Mouse (Mus musculus): ENCODE results near the gene Tars. TPM values are rescaled to one million over a fixed set of nuclear protein-coding genes. Genes with fewer than 3 reads are reported as not detected.

The Tars gene
- polyA plus RNA-seq, 1 experiment from 2014 or later = 108 TPM

DNA sequence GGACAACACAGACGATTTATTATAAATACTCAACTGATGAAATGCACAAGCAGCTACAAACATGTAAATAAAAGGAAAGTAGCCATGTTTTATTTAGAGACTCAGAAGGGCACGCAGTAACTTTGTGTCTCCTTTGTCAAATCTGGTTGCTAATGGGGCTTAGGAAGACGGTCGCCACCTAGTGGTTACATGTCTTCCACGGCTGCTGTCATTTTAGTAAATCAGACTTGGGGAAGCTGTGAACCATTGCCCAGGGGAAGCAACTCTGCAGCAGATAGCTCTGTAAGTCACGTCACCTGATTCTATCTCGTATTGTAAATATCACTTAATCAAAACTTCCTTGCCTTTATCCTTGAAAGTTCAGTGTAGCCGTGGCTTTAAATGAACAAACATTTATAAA, 7.9 kb upstream of the Tars start:
- 11% methylated on average over 8 of the region's 8 CpGs for WGBS
- Histone ChIP-seq H3K9me3 (ENCODE audit: control insufficient read depth, low read length) (no peaks in the 10 kb centered on the region), H3K4me1 (replicated peaks; ENCODE audit: control insufficient read depth, insufficient read depth, low read length) (no peaks in the 10 kb centered on the region), H3K27me3 (ENCODE audit: control insufficient read depth, insufficient read depth, low read length) (no peaks in the 10 kb centered on the region), H3K27ac (ENCODE audit: low read depth, low read length) (no peak overlapping the region), H3K4me3 (ENCODE audit: low read depth, low read length) (no peak overlapping the region), H3K4me2 (ENCODE audit: low read depth, low read length, severe bottlenecking) (no peak overlapping the region), H3K9ac (ENCODE audit: low read length) (no peak overlapping the region), H3K36me3 (ENCODE audit: control insufficient read depth, insufficient read depth, low read length) (no peaks in the 10 kb centered on the region)
- DNase-seq (ENCODE audit: low spot score) (peak; percentile 78), ATAC-seq (replicated peaks; ENCODE audit: low FRiP score) (no peak)

DNA sequence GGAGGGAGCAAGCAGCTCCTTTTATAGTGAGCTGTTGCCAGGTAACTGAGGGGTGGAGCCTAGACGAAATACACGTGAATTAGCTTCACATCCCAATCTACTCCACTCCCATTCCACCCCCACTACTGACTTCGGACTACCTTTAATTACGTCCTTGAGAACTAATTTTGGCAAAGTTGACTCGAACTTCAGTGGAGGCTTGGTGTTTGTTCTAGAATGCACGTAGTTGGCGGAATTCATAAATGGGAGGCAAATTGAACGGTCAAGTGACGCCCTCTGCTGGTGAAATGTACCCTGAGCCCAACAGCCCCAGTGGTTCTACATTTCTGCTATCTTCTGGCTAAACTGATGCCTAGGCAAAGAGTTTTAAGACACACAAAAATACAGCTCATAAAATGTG, 7.3 kb upstream of the Tars start:
- no peak overlapping the region for H3K4me2 ChIP-seq (ENCODE audit: low read depth, low read length, severe bottlenecking)
- no peaks in the 10 kb centered on the region for H3K9me3 ChIP-seq (ENCODE audit: control insufficient read depth, low read length)
- no peak overlapping the region for H3K27ac ChIP-seq (ENCODE audit: low read depth, low read length)
- DNase-seq (ENCODE audit: low spot score) (peak; percentile 55), ATAC-seq (replicated peaks; ENCODE audit: low FRiP score) (no peak)
- 18% methylated on average over 9 of the region's 9 CpGs for WGBS
- H3K36me3 ChIP-seq (ENCODE audit: control insufficient read depth, insufficient read depth, low read length) = no peaks in the 10 kb centered on the region
- H3K9ac ChIP-seq (ENCODE audit: low read length) = no peak overlapping the region
- H3K4me1 ChIP-seq (replicated peaks; ENCODE audit: control insufficient read depth, insufficient read depth, low read length) = no peaks in the 10 kb centered on the region
- H3K27me3 ChIP-seq (ENCODE audit: control insufficient read depth, insufficient read depth, low read length) = no peaks in the 10 kb centered on the region
- no peak overlapping the region for H3K4me3 ChIP-seq (ENCODE audit: low read depth, low read length)

DNA sequence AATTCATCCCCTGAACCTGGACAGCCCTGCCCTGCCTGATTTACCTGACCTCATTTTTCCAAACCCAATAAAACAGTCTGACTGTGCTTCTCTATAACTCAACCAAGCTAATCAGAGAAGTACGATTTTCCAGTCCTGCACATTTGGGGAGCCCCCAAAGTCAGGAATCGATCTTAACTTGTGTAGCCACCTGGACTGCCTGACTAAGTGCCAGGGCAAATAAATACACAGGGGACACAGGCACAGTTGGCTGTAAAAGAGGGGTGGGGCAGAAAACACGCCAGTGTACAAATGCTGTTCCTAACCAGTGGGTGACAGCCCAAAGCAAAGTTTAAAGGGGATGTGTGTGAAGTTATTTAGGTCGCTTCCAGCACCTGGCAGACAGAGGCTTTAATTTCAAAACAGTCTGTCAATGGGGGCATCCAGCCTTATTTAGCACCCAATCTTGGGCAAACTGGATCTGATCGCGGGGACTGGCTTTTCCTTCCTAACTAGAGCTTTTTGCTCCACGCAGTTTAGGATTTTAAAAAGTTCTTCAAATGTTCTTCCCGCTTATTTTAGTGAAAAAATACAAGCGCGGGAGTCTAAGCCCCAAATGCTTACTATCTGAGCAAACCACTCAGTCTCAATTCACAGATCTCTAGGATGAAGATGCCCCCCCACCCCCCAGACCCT, 652 bp downstream of the Tars start:
- no peaks in the 10 kb centered on the region for H3K27me3 ChIP-seq (ENCODE audit: control insufficient read depth, insufficient read depth, low read length)
- H3K27ac ChIP-seq (ENCODE audit: low read depth, low read length) = no peak overlapping the region
- peaks cover 3% of the 10 kb centered on the region; the same call in 1 of the 2 replicates for H3K4me1 ChIP-seq (replicated peaks; ENCODE audit: control insufficient read depth, insufficient read depth, low read length)
- peak overlapping the region; percentile 78 for H3K4me3 ChIP-seq (ENCODE audit: low read depth, low read length)
- peak overlapping the region; percentile 77 for H3K9ac ChIP-seq (ENCODE audit: low read length)
- H3K4me2 ChIP-seq (ENCODE audit: low read depth, low read length, severe bottlenecking) = peak overlapping the region; percentile 74
- H3K9me3 ChIP-seq (ENCODE audit: control insufficient read depth, low read length) = no peaks in the 10 kb centered on the region
- ATAC-seq (replicated peaks; ENCODE audit: low FRiP score) (no peak), DNase-seq (ENCODE audit: low spot score) (no peak)
- WGBS = 8% methylated on average over 10 of the region's 10 CpGs
- H3K36me3 ChIP-seq (ENCODE audit: control insufficient read depth, insufficient read depth, low read length) = no peaks in the 10 kb centered on the region; the same call in 1 of the 2 replicates

DNA sequence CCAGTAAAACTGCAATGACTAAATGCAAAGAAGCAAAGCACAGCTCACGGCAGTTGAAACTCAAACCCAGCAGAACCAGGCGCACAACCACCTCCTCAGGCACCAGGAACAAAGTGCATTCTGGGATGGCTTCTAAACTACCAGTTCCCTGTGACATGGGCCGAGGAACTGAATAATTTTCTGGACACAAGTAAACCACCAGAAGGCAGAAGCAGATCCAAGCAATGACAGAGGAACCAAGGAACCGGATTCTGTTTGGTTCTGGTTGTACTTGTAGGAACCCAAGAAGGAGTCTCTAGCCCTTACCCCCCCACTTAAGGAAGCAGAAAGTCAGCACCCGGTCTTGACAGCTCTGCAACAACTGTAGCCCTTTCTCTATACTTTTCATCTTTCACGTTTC, 3.0 kb downstream of the Tars start:
- peaks cover 3% of the 10 kb centered on the region; the same call in 1 of the 2 replicates for H3K4me1 ChIP-seq (replicated peaks; ENCODE audit: control insufficient read depth, insufficient read depth, low read length)
- no peak overlapping the region for H3K4me2 ChIP-seq (ENCODE audit: low read depth, low read length, severe bottlenecking)
- H3K4me3 ChIP-seq (ENCODE audit: low read depth, low read length) = no peak overlapping the region
- H3K27ac ChIP-seq (ENCODE audit: low read depth, low read length) = no peak overlapping the region
- peaks cover 8% of the 10 kb centered on the region; the same call in 1 of the 2 replicates for H3K36me3 ChIP-seq (ENCODE audit: control insufficient read depth, insufficient read depth, low read length)
- WGBS = 90% methylated on average over 6 of the region's 6 CpGs
- ATAC-seq (replicated peaks; ENCODE audit: low FRiP score) (no peak), DNase-seq (ENCODE audit: low spot score) (no peak)
- no peaks in the 10 kb centered on the region for H3K9me3 ChIP-seq (ENCODE audit: control insufficient read depth, low read length)
- H3K9ac ChIP-seq (ENCODE audit: low read length) = no peak overlapping the region
- no peaks in the 10 kb centered on the region for H3K27me3 ChIP-seq (ENCODE audit: control insufficient read depth, insufficient read depth, low read length)

DNA sequence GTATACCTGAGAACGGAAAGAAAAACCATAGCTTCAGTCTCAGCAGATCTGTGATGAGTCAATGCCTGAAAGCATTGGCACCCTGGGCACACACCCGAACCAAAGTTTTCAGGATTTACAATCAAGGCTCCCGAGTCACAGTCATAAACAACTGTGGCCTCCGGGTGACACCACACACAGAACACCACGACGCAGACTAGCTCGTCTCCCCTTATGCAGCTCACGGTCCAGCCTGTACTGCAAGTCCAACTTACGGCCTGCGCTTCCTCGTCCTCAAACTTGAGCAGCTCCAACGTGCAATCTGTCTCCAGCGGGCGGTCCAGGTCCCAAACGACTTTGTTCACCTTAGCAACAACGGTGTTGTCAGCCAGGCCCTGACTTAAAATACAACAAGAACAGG, 6.6 kb downstream of the Tars start:
- H3K27ac ChIP-seq (ENCODE audit: low read depth, low read length) = no peak overlapping the region
- no peak for DNase-seq (ENCODE audit: low spot score)
- H3K9ac ChIP-seq (ENCODE audit: low read length) = no peak overlapping the region
- WGBS = 95% methylated on average over 16 of the region's 16 CpGs
- no peaks in the 10 kb centered on the region for H3K9me3 ChIP-seq (ENCODE audit: control insufficient read depth, low read length)
- no peaks in the 10 kb centered on the region for H3K4me1 ChIP-seq (replicated peaks; ENCODE audit: control insufficient read depth, insufficient read depth, low read length)
- peaks cover 21% of the 10 kb centered on the region; the same call in 1 of the 2 replicates for H3K36me3 ChIP-seq (ENCODE audit: control insufficient read depth, insufficient read depth, low read length)
- H3K4me2 ChIP-seq (ENCODE audit: low read depth, low read length, severe bottlenecking) = no peak overlapping the region
- ATAC-seq (replicated peaks; ENCODE audit: low FRiP score) = no peak
- no peaks in the 10 kb centered on the region for H3K27me3 ChIP-seq (ENCODE audit: control insufficient read depth, insufficient read depth, low read length)
- no peak overlapping the region for H3K4me3 ChIP-seq (ENCODE audit: low read depth, low read length)

DNA sequence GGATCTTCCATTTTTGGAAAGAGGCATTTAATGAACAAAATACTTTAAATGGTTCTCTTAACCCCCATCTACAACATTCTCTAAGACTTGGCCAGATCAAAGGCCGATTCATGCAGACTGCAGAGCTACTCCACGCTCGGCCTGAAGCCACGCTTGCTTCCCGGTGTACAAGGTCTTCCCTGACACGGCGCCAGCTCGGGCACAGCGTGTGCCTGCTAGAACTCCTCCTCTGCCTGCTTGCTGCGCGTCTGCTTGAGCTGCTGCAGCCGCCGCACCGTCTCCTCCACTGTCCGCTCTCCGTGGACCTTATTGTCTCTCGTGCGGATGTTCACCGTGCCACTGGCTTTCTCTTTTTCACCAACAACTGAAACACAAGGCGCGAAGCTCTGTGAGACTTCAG, 15.7 kb downstream of the Tars start:
- no peak for DNase-seq (ENCODE audit: low spot score)

DNA sequence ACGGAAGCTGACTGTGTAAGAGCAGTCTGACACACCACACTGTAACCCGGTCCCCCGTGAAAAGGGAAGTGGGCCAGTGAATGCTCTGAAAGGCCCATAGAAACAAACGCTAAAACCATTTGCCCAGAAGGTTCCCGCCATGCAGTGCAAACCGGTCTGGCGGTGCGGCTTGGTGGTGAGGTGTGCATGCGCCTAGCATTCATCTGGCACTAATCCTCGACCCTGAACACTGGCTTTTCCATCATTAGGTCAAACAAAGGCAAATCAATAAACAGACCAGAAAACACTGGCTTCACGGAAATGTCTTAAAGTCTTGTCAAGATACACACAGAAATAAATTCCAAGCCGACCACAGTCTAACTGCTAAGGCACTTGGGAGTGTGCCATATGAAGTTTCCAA, 16.9 kb downstream of the Tars start:
- no peak for DNase-seq (ENCODE audit: low spot score)
- H3K4me1 ChIP-seq (replicated peaks; ENCODE audit: control insufficient read depth, insufficient read depth, low read length) = no peaks in the 10 kb centered on the region
- no peak for ATAC-seq (replicated peaks; ENCODE audit: low FRiP score)
- H3K27ac ChIP-seq (ENCODE audit: low read depth, low read length) = no peak overlapping the region
- H3K4me2 ChIP-seq (ENCODE audit: low read depth, low read length, severe bottlenecking) = no peak overlapping the region
- no peak overlapping the region for H3K4me3 ChIP-seq (ENCODE audit: low read depth, low read length)
- H3K27me3 ChIP-seq (ENCODE audit: control insufficient read depth, insufficient read depth, low read length) = no peaks in the 10 kb centered on the region
- no peaks in the 10 kb centered on the region for H3K9me3 ChIP-seq (ENCODE audit: control insufficient read depth, low read length)
- peaks cover 19% of the 10 kb centered on the region for H3K36me3 ChIP-seq (ENCODE audit: control insufficient read depth, insufficient read depth, low read length)
- no peak overlapping the region for H3K9ac ChIP-seq (ENCODE audit: low read length)
- 90% methylated on average over 12 of the region's 12 CpGs for WGBS

More for the DNA sequence above, 15.7 kb downstream of the Tars start:
- WGBS = 94% methylated on average over 21 of the region's 21 CpGs
- Histone ChIP-seq H3K27me3 (ENCODE audit: control insufficient read depth, insufficient read depth, low read length) (no peaks in the 10 kb centered on the region), H3K4me2 (ENCODE audit: low read depth, low read length, severe bottlenecking) (no peak overlapping the region), H3K9ac (ENCODE audit: low read length) (no peak overlapping the region), H3K27ac (ENCODE audit: low read depth, low read length) (no peak overlapping the region), H3K9me3 (ENCODE audit: control insufficient read depth, low read length) (no peaks in the 10 kb centered on the region), H3K36me3 (ENCODE audit: control insufficient read depth, insufficient read depth, low read length) (peaks cover 19% of the 10 kb centered on the region), H3K4me3 (ENCODE audit: low read depth, low read length) (no peak overlapping the region), H3K4me1 (replicated peaks; ENCODE audit: control insufficient read depth, insufficient read depth, low read length) (no peaks in the 10 kb centered on the region)
- no peak for ATAC-seq (replicated peaks; ENCODE audit: low FRiP score)

DNA sequence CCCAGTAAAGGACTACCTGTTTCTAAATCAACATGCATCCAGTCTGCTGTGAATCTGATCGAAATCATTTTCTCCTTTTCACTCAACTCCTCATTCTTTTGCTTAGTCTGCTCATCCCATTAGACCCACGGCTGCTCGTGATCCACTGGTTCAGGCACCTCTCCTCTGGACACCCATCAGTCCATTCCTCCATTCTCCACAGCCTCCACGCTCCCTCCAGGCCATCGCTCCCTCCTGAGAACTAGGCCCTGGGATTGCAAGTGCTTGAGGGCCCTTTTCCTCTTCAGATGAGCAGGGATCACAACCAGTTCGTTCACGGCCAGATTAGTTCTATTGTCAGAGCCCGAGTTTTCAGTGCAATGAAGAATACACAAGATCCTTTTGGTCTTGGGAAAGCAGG, 18.8 kb downstream of the Tars start:
- no peaks in the 10 kb centered on the region for H3K4me1 ChIP-seq (replicated peaks; ENCODE audit: control insufficient read depth, insufficient read depth, low read length)
- 78% methylated on average over 8 of the region's 8 CpGs for WGBS
- ATAC-seq (replicated peaks; ENCODE audit: low FRiP score) (0 out of 2 replicates have a peak, but pooled peaks have one; percentile 18), DNase-seq (ENCODE audit: low spot score) (no peak)
- no peak overlapping the region for H3K9ac ChIP-seq (ENCODE audit: low read length)
- H3K36me3 ChIP-seq (ENCODE audit: control insufficient read depth, insufficient read depth, low read length) = peaks cover 11% of the 10 kb centered on the region
- no peak overlapping the region for H3K27ac ChIP-seq (ENCODE audit: low read depth, low read length)
- no peak overlapping the region for H3K4me3 ChIP-seq (ENCODE audit: low read depth, low read length)
- no peaks in the 10 kb centered on the region for H3K9me3 ChIP-seq (ENCODE audit: control insufficient read depth, low read length)
- H3K4me2 ChIP-seq (ENCODE audit: low read depth, low read length, severe bottlenecking) = no peak overlapping the region
- H3K27me3 ChIP-seq (ENCODE audit: control insufficient read depth, insufficient read depth, low read length) = no peaks in the 10 kb centered on the region

DNA sequence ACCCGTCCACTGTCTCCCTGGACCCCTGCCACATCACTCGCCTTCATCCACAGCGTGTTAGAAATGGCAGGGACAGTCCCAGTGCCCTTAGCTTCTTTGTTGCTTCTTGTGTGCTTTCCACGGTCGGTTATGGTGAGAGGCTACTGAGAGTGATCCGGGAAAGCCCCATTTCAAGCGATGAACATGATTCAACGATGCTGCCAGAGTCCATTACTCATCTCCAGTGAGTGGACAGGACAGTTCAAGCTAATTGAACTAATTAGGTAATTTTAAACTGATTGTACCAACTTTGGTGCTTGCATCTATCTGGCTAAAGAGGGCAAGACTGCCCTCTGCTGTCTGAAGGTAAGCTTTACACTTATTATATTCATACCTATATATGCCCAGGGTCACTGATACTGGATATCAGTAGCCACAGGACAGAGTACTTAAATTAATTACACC, 19.4 kb downstream of the Tars start:
- no peak for DNase-seq (ENCODE audit: low spot score)
- Histone ChIP-seq H3K27me3 (ENCODE audit: control insufficient read depth, insufficient read depth, low read length) (no peaks in the 10 kb centered on the region), H3K9ac (ENCODE audit: low read length) (no peak overlapping the region), H3K4me1 (replicated peaks; ENCODE audit: control insufficient read depth, insufficient read depth, low read length) (no peaks in the 10 kb centered on the region), H3K4me3 (ENCODE audit: low read depth, low read length) (no peak overlapping the region), H3K4me2 (ENCODE audit: low read depth, low read length, severe bottlenecking) (no peak overlapping the region), H3K27ac (ENCODE audit: low read depth, low read length) (no peak overlapping the region), H3K36me3 (ENCODE audit: control insufficient read depth, insufficient read depth, low read length) (peaks cover 11% of the 10 kb centered on the region), H3K9me3 (ENCODE audit: control insufficient read depth, low read length) (no peaks in the 10 kb centered on the region)
- peak; percentile 53; the same call in 1 of the 2 replicates for ATAC-seq (replicated peaks; ENCODE audit: low FRiP score)
- WGBS = 56% methylated on average over 8 of the region's 8 CpGs
